Mouse (Mus musculus) adrenal gland, adult 18-20 months (tissue): ENCODE measurements around the gene Lrrc31. TPM values are rescaled to one million over a fixed set of nuclear protein-coding genes. Genes with fewer than 3 reads are reported as not detected.

Source experiments
- DNase-seq, 2 experiments: peaks; one replicate each; pipeline ENCODE4 v3.0.0; 2021 to 2022; ENCODE audit warnings: low spot score in 2 of 2
- total RNA-seq, 2 experiments: library from RNA; stranded (reverse); gene quantifications; 1 replicate in 1 of 2; 2 replicates in 1 of 2; pipeline ENCODE4 v1.2.3; 2021

Lrrc31 gene
- total RNA-seq, 2 experiments from 2014 or later, result 0.19 TPM; not detected in 1

- no peak for DNase-seq
Observed at GRCm38 (mm10) chr3:30690976-30691375, 8.7 kb downstream of the Lrrc31 start.

DNA sequence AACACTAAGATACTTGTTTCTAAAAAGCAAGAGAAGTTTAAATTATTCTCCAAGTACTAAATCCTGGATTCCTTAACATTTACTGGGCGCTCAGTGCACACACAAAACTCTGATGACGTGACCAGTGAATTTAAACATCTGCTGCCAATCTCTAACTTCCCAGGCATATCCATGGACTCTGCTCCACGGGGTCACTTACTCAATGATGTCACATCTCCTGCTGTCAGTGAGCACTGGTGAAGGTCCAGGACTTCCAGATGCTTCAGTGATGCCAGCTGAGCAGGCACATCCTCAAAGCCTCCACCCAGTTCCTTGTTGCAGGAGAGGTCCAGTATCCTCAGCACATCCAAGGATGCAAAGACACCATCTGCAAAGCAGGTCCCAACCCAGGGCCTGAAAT lies 12.4 kb downstream of the Lrrc31 start:
- DNase-seq, result no peak

DNA sequence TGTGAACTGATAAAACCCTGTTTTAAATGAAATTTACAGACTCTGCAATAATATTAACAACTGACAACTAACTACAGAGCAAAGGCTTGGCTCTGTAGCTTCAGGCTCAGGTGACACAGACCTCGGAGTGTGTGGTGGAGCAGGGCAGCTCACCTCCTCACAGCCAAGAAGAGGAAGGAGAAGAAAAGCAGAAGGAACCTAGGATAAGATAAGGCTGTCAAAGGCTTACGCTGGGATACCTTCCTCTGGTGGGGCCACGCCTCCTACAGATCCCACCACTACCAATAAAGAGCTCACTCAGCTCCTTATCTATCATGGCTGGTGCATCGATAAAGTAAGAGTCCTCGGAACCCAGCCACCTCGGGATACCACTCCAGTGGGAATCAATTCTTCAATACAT lies 16.5 kb downstream of the Lrrc31 start:
- DNase-seq, result no peak

DNA sequence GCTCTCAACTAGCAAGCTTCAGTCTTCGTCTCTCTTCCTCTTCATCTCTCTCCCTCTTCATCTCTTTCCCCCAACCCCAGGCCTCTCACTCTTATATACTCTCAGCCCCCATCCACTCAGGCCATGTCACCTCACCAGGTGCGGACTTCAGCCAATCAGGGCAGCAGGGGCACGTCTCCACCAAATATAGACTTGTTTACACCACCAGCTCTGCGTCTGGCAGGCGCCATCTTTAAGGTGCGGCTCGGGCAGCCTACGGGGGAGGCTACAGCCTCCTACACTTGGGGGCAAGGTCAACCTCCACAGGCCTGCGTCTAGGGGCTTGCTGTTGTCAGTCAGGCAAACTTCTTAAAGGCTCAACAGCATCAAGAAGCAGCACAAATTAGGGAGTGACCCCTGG lies 41.2 kb downstream of the Lrrc31 start:
- DNase-seq, result no peak

DNA sequence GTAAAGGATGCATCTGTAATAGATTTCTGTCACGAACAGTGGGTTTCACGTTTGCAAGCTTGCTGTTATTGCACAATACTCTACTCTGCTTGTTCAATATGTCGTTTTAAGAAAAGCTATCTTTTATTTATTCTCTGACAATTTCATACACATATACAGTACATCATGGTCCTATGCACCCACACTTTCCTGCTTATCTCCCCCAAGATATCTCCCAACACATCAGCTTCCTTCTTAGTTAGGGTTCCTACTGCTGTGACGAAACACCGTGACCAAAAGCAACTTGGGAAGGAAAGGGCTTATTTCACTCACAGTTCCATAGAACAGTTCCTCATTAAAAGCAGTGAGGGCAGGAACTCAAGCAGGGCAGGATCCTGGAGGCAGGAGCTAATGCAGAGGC lies 43.7 kb downstream of the Lrrc31 start:
- DNase-seq, result no peak

- DNase-seq, result no peak
Observed at GRCm38 (mm10) chr3:30650062-30650841, 49.4 kb downstream of the Lrrc31 start.

- no peak for DNase-seq
Observed at GRCm38 (mm10) chr3:30648466-30648865, 51.2 kb downstream of the Lrrc31 start.

- DNase-seq, result no peak
Observed at GRCm38 (mm10) chr3:30647440-30648090, 52.1 kb downstream of the Lrrc31 start, which contains the start of gene Lrrc34. Gene Lrrc34 (minus strand): TSS chr3:30647869.

- no peak for DNase-seq
Observed at GRCm38 (mm10) chr3:30646761-30647160, 52.9 kb downstream of the Lrrc31 start.

- no peak for DNase-seq
Observed at GRCm38 (mm10) chr3:30644207-30644606, 55.4 kb downstream of the Lrrc31 start, which contains the start of gene Lrriq4. Gene Lrriq4 (plus strand): TSS chr3:30644507.

DNA sequence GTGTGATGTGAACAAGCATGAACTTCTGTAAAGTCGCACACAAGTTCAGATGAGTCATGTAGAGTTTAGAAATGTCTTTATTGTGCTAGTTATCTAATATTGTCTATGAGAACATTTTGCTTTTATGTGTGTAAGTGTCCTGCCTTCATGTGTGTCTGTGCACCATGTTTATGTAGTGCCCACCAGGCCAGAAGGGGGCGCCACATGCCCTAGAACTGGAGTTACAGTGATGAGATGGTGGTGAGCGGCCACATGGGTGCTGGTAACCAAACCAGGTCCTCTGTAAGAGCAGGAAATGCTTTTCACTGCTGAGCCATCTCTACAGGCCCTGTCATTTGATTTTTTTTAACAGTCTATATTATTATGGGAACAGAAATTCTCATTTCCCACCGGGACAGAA lies 64.0 kb downstream of the Lrrc31 start:
- DNase-seq, result no peak

DNA sequence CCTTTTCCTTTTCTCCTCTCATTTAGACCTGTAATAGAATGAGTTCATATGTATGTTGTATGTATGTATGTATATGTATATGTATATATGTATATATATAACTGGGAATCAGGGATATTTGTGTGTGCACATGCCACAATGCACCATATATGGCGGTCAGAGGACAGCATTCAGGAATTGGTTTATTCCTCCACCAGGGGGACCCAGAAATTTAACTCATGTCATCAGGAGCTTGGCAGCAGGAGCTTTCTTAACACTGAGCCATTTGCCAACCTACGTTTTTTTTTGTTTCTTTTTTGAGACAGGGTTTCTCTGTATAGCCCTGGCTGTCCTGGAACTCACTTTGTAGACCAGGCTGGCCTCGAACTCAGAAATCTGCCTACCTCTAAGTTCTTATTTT lies 66.0 kb downstream of the Lrrc31 start:
- DNase-seq, result no peak

Other genes with a start within 250 kb of the Lrrc31 start
- 10 to 100 TPM in 1 of 2 experiments, 1 to 10 TPM in 1; 4.7 to 10.2 TPM for gene Mecom, start 151.8 kb downstream of the Lrrc31 start, total RNA-seq
- gene Actrt3, start 99.9 kb downstream of the Lrrc31 start, total RNA-seq, result not detected
- gene Mynn, start 97.8 kb downstream of the Lrrc31 start, total RNA-seq, result 10 to 100 TPM; 17.3 to 23.3 TPM
- gene Lrriq4, start 55.3 kb downstream of the Lrrc31 start, total RNA-seq, result not detected
- gene Lrrc34, start 52.0 kb downstream of the Lrrc31 start, total RNA-seq, result not detected
- not detected for gene Samd7, start 46.5 kb upstream of the Lrrc31 start, total RNA-seq
- gene Sec62, start 93.0 kb upstream of the Lrrc31 start, total RNA-seq, result 10 to 100 TPM; 93.4 to 98.8 TPM
- 1 to 10 TPM; 1.2 to 1.8 TPM for gene Gpr160, start 156.1 kb upstream of the Lrrc31 start, total RNA-seq